Mouse (Mus musculus) myocyte (in vitro differentiated cells): ENCODE data around the gene Rnf130.

Source experiments
- E2F4 ChIP-seq: IDR thresholded peaks from one replicate; pipeline ENCODE4 v1.6.1; 2011; ENCODE audit warnings: mild to moderate bottlenecking, control low read depth, moderate library complexity; ENCODE audit not compliant: insufficient read depth
- POLR2A ChIP-seq: IDR thresholded peaks from one replicate; pipeline ENCODE4 v1.6.1; 2011; ENCODE audit warnings: low read depth, mild to moderate bottlenecking, control low read depth, moderate library complexity; ENCODE audit not compliant: insufficient read length
- TCF12 ChIP-seq: IDR thresholded peaks from one replicate; pipeline ENCODE4 v1.6.1; 2011; ENCODE audit warnings: mild to moderate bottlenecking, control low read depth; ENCODE audit not compliant: poor library complexity, insufficient read depth, severe bottlenecking

DNA sequence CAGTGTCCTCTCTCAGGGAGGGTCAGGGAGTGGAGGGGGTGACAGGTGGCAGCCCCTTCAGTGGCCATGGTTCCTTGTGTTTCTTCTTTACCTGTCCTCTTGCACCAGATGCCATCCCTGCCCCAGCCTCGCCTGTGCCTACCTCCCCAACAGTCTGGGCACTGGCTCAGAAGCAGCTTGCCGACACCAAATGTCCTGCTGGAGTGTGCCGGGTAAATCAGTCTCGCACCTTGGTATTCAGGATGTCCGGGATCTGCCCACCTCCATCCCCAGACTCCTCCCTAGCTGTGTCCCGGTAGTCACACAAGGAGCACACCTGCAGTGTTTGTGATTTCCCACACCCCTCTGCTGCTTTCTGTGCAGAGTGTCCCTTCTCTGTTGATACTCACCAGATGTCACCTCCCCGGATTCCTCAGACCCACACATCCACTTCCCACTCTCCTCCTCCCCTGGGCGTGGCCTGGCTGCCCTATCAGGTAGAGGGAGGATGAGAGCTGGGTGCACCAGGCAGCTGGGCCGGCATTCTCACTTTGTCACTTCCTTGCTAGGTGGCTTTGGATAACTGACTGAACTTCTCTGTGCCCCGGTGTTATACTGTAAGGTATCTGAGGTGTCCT lies 113.2 kb downstream of the Rnf130 start:
- TF ChIP-seq TCF12: no peak
- no peak for TF ChIP-seq POLR2A
- TF ChIP-seq E2F4: no peak
